Mouse (Mus musculus) G1E (cell line): Measurements from ENCODE around the gene Clec10a. TPM values are rescaled to one million over a fixed set of nuclear protein-coding genes. Genes with fewer than 3 reads are reported as not detected.
A peak's percentile ranks its signal among the peaks of the same experiment; 100 is the strongest.

Experiments
- ATAC-seq: 2 replicates; pipeline ENCODE4 v1.8.0; 2016; ENCODE audit warnings: mild to moderate bottlenecking; ENCODE audit not compliant: insufficient number of reproducible peaks, poor library complexity, low FRiP score, severe bottlenecking; ENCODE audit errors: extremely low read depth
- DNase-seq: peaks from one replicate; pipeline ENCODE4 v3.0.0; 2012; ENCODE audit warnings: low spot score
- H3K27me3 ChIP-seq: 2 replicates; pipeline ENCODE4 v1.6.1; 2012; ENCODE audit warnings: mild to moderate bottlenecking, low read length, inconsistent platforms; ENCODE audit not compliant: insufficient read depth
- H3K36me3 ChIP-seq: replicated peaks from 2 replicates; pipeline ENCODE3; 2012; ENCODE audit warnings: mild to moderate bottlenecking, inconsistent platforms
- H3K4me1 ChIP-seq: 2 replicates; pipeline ENCODE4 v1.6.1; 2012; ENCODE audit warnings: low read depth, low read length, inconsistent platforms, mixed read lengths; ENCODE audit not compliant: insufficient read depth
- H3K4me3 ChIP-seq: 2 replicates; pipeline ENCODE4 v1.5.1; 2012; ENCODE audit warnings: low read depth, mild to moderate bottlenecking, inconsistent platforms, low read length, moderate library complexity, mixed read lengths
- H3K9me3 ChIP-seq: replicated peaks from 2 replicates; pipeline ENCODE4 v1.6.1; 2012; ENCODE audit warnings: inconsistent platforms
- CTCF ChIP-seq: IDR thresholded peaks from 2 replicates; pipeline ENCODE4 v1.5.1; 2012; ENCODE audit warnings: low read depth, low read length, inconsistent platforms, mixed read lengths
- GATA1 ChIP-seq: IDR thresholded peaks from 2 replicates; pipeline ENCODE4 v1.6.1; 2012; ENCODE audit warnings: borderline replicate concordance, low read length, inconsistent platforms, mixed read lengths
- GATA2 ChIP-seq: IDR thresholded peaks from 2 replicates; pipeline ENCODE4 v1.6.1; 2012; ENCODE audit warnings: low read depth, low read length, inconsistent platforms, borderline replicate concordance
- POLR2AphosphoS5 ChIP-seq: IDR thresholded peaks from 2 replicates; pipeline ENCODE4 v1.6.1; 2012; ENCODE audit warnings: low read depth, low read length, inconsistent platforms; ENCODE audit not compliant: insufficient replicate concordance
- TAL1 ChIP-seq: conservative IDR thresholded peaks from 2 replicates; pipeline ENCODE4 v1.6.1; 2012; ENCODE audit warnings: low read depth, low read length, inconsistent platforms, mixed read lengths
- polyA plus RNA-seq: library from polyadenylated mRNA; stranded (reverse); fragments of >175 nt; gene quantifications from 2 replicates; pipeline ENCODE4 v1.2.3, GENCODE M21; 2012
- total RNA-seq, 2 experiments: library from RNA; stranded (forward) in 1 of 2; stranded (reverse) in 1 of 2; fragments of 200-1000 nt in 1 of 2; fragments of >200 nt in 1 of 2; fragmentation: Nextera tagmentation in 1 of 2; gene quantifications; 2 replicates each; pipeline ENCODE4 v1.2.3; 2014 to 2017

The Clec10a gene
- total and polyA plus RNA-seq, 3 experiments, result 5.1 to 89.8 (median 26.3) TPM

GRCm38 (mm10) chr11:70192157-70192556, 36.2 kb downstream of the Clec10a start:
- Histone ChIP-seq H3K9me3 (peaks cover 2% of the 10 kb centered on the region; the same call in 1 of the 2 replicates), H3K4me3 (no peak overlapping the region), H3K36me3 (no peaks in the 10 kb centered on the region), H3K27me3 (peaks cover 19% of the 10 kb centered on the region), H3K4me1 (no peaks in the 10 kb centered on the region)
- TF ChIP-seq GATA1, result no peak
- no peak for TF ChIP-seq GATA2
- TF ChIP-seq POLR2AphosphoS5, result no peak
- no peak for TF ChIP-seq CTCF
- no peak for TF ChIP-seq TAL1
- no peak for ATAC-seq
- no peak for DNase-seq

- H3K4me1 ChIP-seq, result peaks cover 5% of the 10 kb centered on the region; the same call in 1 of the 2 replicates
- peaks cover 19% of the 10 kb centered on the region for H3K27me3 ChIP-seq
- no peaks in the 10 kb centered on the region for H3K36me3 ChIP-seq
- no peak overlapping the region for H3K4me3 ChIP-seq
- TF ChIP-seq CTCF, result no peak
- no peak for TF ChIP-seq GATA1
- TF ChIP-seq TAL1, result no peak
- TF ChIP-seq POLR2AphosphoS5, result no peak
- TF ChIP-seq GATA2, result no peak
- no peak for ATAC-seq
- DNase-seq, result no peak
- H3K9me3 ChIP-seq, result peaks cover 2% of the 10 kb centered on the region; the same call in 1 of the 2 replicates
Observed at GRCm38 (mm10) chr11:70193354-70194285, 37.6 kb downstream of the Clec10a start.

- no peak for TF ChIP-seq POLR2AphosphoS5
- no peak for TF ChIP-seq GATA1
- TF ChIP-seq CTCF, result no peak
- TF ChIP-seq TAL1, result no peak
- no peak for TF ChIP-seq GATA2
- Histone ChIP-seq H3K27me3 (peaks cover 33% of the 10 kb centered on the region), H3K36me3 (no peaks in the 10 kb centered on the region), H3K9me3 (peaks cover 2% of the 10 kb centered on the region; the same call in 1 of the 2 replicates), H3K4me3 (no peak overlapping the region), H3K4me1 (peaks cover 22% of the 10 kb centered on the region)
- no peak for DNase-seq
- no peak for ATAC-seq
Observed at GRCm38 (mm10) chr11:70198332-70198731, 42.3 kb downstream of the Clec10a start.

GRCm38 (mm10) chr11:70199107-70199506, 43.1 kb downstream of the Clec10a start:
- peaks cover 2% of the 10 kb centered on the region; the same call in 1 of the 2 replicates for H3K9me3 ChIP-seq
- peaks cover 37% of the 10 kb centered on the region for H3K27me3 ChIP-seq
- TF ChIP-seq GATA1 (no peak), TAL1 (no peak), POLR2AphosphoS5 (no peak), CTCF (no peak), GATA2 (no peak)
- no peak for ATAC-seq
- H3K36me3 ChIP-seq, result no peaks in the 10 kb centered on the region
- no peak for DNase-seq
- peaks cover 22% of the 10 kb centered on the region for H3K4me1 ChIP-seq
- H3K4me3 ChIP-seq, result no peak overlapping the region

- ATAC-seq, result no peak
- no peak for TF ChIP-seq CTCF
- no peak for TF ChIP-seq POLR2AphosphoS5
- no peak for TF ChIP-seq GATA2
- TF ChIP-seq GATA1, result no peak
- H3K36me3 ChIP-seq, result no peaks in the 10 kb centered on the region
- no peak for DNase-seq
- H3K9me3 ChIP-seq, result peaks cover 2% of the 10 kb centered on the region; the same call in 1 of the 2 replicates
- no peak overlapping the region for H3K4me3 ChIP-seq
- H3K4me1 ChIP-seq, result peaks cover 22% of the 10 kb centered on the region
- peaks cover 42% of the 10 kb centered on the region for H3K27me3 ChIP-seq
Observed at GRCm38 (mm10) chr11:70200036-70200608, 44.1 kb downstream of the Clec10a start.

GRCm38 (mm10) chr11:70201691-70202090, 45.7 kb downstream of the Clec10a start:
- peak; percentile 53 for DNase-seq
- Histone ChIP-seq H3K4me3 (no peak overlapping the region), H3K27me3 (peaks cover 42% of the 10 kb centered on the region), H3K36me3 (no peaks in the 10 kb centered on the region), H3K4me1 (peaks cover 22% of the 10 kb centered on the region), H3K9me3 (no peaks in the 10 kb centered on the region)
- TF ChIP-seq TAL1 (no peak), GATA1 (no peak), CTCF (peak; percentile 91)
- ATAC-seq, result no peak
